Mouse (Mus musculus) liver, embryonic 15.5 days (tissue): ENCODE results near the gene Rbfox2. TPM values are rescaled to one million over a fixed set of nuclear protein-coding genes. Genes with fewer than 3 reads are reported as not detected.
A peak's percentile ranks its signal among the peaks of the same experiment; 100 is the strongest.

Experiments
- ATAC-seq: fragments of 200-750 bp; cut with Nextera tagmentation; 2 replicates; pipeline ENCODE4 v1.8.0; 2017; ENCODE audit warnings: moderate number of reproducible peaks, mild to moderate bottlenecking, moderate library complexity; ENCODE audit not compliant: insufficient read depth
- H3K27ac ChIP-seq: fragments of 300-500 bp; sonication (generic); replicated peaks from 2 replicates; pipeline ENCODE4 v1.5.1; 2015; ENCODE audit warnings: mild to moderate bottlenecking, inconsistent platforms
- H3K27me3 ChIP-seq: fragments of 300-500 bp; sonication (generic); 2 replicates; pipeline ENCODE4 v1.6.1; 2015; ENCODE audit warnings: mild to moderate bottlenecking, inconsistent platforms
- H3K36me3 ChIP-seq: fragments of 300-500 bp; sonication (generic); replicated peaks from 2 replicates; pipeline ENCODE4 v1.6.1; 2015; ENCODE audit warnings: moderate library complexity, mild to moderate bottlenecking, inconsistent platforms
- H3K4me1 ChIP-seq: fragments of 300-500 bp; sonication (generic); replicated peaks from 2 replicates; pipeline ENCODE4 v1.6.1; 2015; ENCODE audit warnings: inconsistent platforms
- H3K4me2 ChIP-seq: fragments of 300-500 bp; sonication (generic); 2 replicates; pipeline ENCODE4 v1.6.1; 2015; ENCODE audit warnings: moderate library complexity, mild to moderate bottlenecking, inconsistent platforms
- H3K4me3 ChIP-seq: fragments of 300-500 bp; sonication (generic); replicated peaks from 2 replicates; pipeline ENCODE4 v1.5.1; 2015; ENCODE audit warnings: mild to moderate bottlenecking, inconsistent platforms
- H3K9ac ChIP-seq: fragments of 300-500 bp; sonication (generic); 2 replicates; pipeline ENCODE4 v1.6.1; 2015; ENCODE audit warnings: moderate library complexity, mild to moderate bottlenecking, inconsistent platforms
- H3K9me3 ChIP-seq: fragments of 300-500 bp; sonication (generic); replicated peaks from 2 replicates; pipeline ENCODE4 v1.6.1; 2016; ENCODE audit warnings: inconsistent platforms
- WGBS: fragments of 180-500 bp; shearing (Covaris S2); methylation state at CpG from one replicate; pipeline ENCODE4 v1.1.7; 2015; ENCODE audit warnings: mixed read lengths; ENCODE audit not compliant: insufficient replicate concordance; 5-methylcytosine and 5-hydroxymethylcytosine counted together
- polyA plus RNA-seq: library from polyadenylated mRNA; unstranded; fragments of >200 nt; fragmentation: Nextera tagmentation; extraction: Ambion mirVana; gene quantifications from 2 replicates; pipeline ENCODE4 v1.2.1, GENCODE M21; 2015

Rbfox2 gene
- polyA plus RNA-seq, 1 experiment from 2014 or later = 9.8 TPM

DNA sequence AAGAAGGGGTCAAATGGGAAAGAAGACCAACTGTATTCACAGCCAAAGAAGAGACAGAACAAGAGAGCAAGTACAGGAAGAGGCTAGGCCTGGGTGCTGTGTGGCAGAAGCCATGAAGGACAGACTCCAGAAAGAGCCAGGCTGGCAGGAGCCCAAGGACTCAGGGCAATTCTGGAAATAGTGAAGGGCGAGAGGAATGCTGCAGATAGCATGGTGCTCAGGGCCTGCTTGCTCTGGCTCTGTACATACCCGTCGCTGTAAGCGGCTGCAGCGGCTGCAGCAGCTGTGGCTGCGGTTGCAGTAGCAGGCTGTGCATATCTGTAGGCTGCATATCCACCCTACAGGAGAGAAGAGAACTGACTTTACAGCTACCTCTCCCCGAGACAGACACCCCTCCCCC is 221.0 kb downstream of the Rbfox2 start:
- Histone ChIP-seq H3K9ac (no peak overlapping the region), H3K4me1 (no peaks in the 10 kb centered on the region), H3K27ac (no peak overlapping the region), H3K4me3 (no peak overlapping the region), H3K27me3 (no peaks in the 10 kb centered on the region), H3K9me3 (no peaks in the 10 kb centered on the region), H3K4me2 (no peak overlapping the region), H3K36me3 (0 out of 2 replicates have a peak, but pooled peaks cover 3% of the 10 kb centered on the region)
- ATAC-seq = no peak
- 69% methylated on average over 7 of the region's 7 CpGs for WGBS

- Histone ChIP-seq H3K9ac (no peak overlapping the region), H3K4me1 (no peaks in the 10 kb centered on the region; the same call in 1 of the 2 replicates), H3K4me2 (no peak overlapping the region), H3K36me3 (no peaks in the 10 kb centered on the region), H3K27ac (no peak overlapping the region), H3K4me3 (no peak overlapping the region), H3K9me3 (no peaks in the 10 kb centered on the region), H3K27me3 (no peaks in the 10 kb centered on the region)
- 68% methylated on average over 5 of the region's 5 CpGs for WGBS
- ATAC-seq = no peak
Measured at GRCm38 (mm10) chr15:77081454-77081853, 225.3 kb downstream of the Rbfox2 start.

DNA sequence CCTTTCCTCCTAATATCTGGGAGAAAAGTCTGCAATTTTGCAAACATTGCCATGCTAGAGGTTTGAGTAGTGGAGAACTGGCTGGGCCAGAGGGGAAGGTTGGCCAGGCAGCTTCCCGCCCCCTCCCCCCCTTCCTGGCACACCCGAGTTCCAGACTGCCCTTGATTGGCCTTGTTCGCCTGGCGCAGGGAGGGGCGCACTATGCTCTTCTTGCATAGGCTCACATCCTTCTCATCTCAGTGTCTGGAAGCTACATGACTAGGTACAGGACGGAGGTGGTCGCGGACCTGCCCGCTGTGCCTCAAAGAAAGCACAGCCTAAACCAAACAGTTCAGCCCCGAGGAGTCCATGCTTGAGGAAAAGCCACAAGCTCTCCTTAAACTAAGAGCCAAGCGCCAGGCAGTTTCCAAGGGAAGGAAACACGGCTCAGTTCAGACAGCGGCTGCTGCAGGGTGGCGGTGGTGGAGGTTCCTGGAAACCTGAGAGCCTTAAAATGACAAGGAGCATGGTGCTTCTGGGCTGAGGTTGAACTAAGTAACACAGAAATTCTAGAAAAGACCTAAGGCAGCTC is 226.0 kb downstream of the Rbfox2 start:
- ATAC-seq = no peak
- Histone ChIP-seq H3K27ac (no peak overlapping the region), H3K9ac (no peak overlapping the region), H3K9me3 (no peaks in the 10 kb centered on the region), H3K27me3 (no peaks in the 10 kb centered on the region), H3K4me1 (no peaks in the 10 kb centered on the region; the same call in 1 of the 2 replicates), H3K4me2 (no peak overlapping the region), H3K4me3 (no peak overlapping the region), H3K36me3 (no peaks in the 10 kb centered on the region)
- 68% methylated on average over 14 of the region's 14 CpGs for WGBS

- H3K27me3 ChIP-seq = no peaks in the 10 kb centered on the region
- 62% methylated on average over 11 of the region's 11 CpGs for WGBS
- no peaks in the 10 kb centered on the region for H3K36me3 ChIP-seq
- no peak for ATAC-seq
- no peaks in the 10 kb centered on the region; the same call in 1 of the 2 replicates for H3K4me1 ChIP-seq
- H3K4me2 ChIP-seq = no peak overlapping the region
- no peaks in the 10 kb centered on the region for H3K9me3 ChIP-seq
- no peak overlapping the region for H3K9ac ChIP-seq
- no peak overlapping the region for H3K4me3 ChIP-seq
- H3K27ac ChIP-seq = no peak overlapping the region
Measured at GRCm38 (mm10) chr15:77079890-77080361, 226.9 kb downstream of the Rbfox2 start.

GRCm38 (mm10) chr15:77079256-77079822 is 227.5 kb downstream of the Rbfox2 start:
- Histone ChIP-seq H3K27me3 (no peaks in the 10 kb centered on the region), H3K9ac (no peak overlapping the region), H3K4me2 (no peak overlapping the region), H3K4me1 (no peaks in the 10 kb centered on the region; the same call in 1 of the 2 replicates), H3K27ac (no peak overlapping the region), H3K4me3 (no peak overlapping the region), H3K36me3 (no peaks in the 10 kb centered on the region), H3K9me3 (no peaks in the 10 kb centered on the region)
- 64% methylated on average over 14 of the region's 14 CpGs for WGBS
- ATAC-seq = no peak

GRCm38 (mm10) chr15:77078786-77079185 is 228.0 kb downstream of the Rbfox2 start:
- Histone ChIP-seq H3K9me3 (no peaks in the 10 kb centered on the region), H3K4me2 (no peak overlapping the region), H3K4me3 (no peak overlapping the region), H3K4me1 (no peaks in the 10 kb centered on the region; the same call in 1 of the 2 replicates), H3K27ac (0 out of 2 replicates have a peak overlapping the region, but pooled peaks have one; percentile 14), H3K27me3 (no peaks in the 10 kb centered on the region), H3K36me3 (no peaks in the 10 kb centered on the region), H3K9ac (no peak overlapping the region)
- no peak for ATAC-seq
- 46% methylated on average over 3 of the region's 3 CpGs for WGBS

DNA sequence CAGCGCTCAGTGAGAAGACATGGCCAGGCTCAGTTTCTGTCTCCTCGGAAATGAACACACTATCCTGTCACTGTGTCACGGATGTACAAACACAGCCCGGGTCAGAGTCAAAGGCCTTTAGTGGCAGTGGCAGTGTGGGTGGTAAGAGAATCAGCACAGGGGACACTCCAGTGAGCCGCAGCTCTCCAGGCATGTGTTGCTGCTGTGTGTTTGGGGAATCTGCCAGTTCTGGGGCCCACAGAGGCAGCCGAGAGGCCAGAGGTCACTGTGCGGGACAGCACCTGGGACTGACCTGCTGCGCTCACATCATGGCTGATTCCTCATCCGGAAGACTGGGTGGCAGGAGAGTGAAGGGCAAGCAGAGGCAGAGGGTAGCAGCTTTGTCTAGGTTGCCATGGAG is 228.9 kb downstream of the Rbfox2 start:
- 61% methylated on average over 9 of the region's 9 CpGs for WGBS
- Histone ChIP-seq H3K9ac (no peak overlapping the region), H3K9me3 (no peaks in the 10 kb centered on the region), H3K36me3 (no peaks in the 10 kb centered on the region), H3K27ac (peak overlapping the region; percentile 15; the same call in 1 of the 2 replicates), H3K27me3 (no peaks in the 10 kb centered on the region), H3K4me1 (no peaks in the 10 kb centered on the region; the same call in 1 of the 2 replicates), H3K4me3 (no peak overlapping the region), H3K4me2 (no peak overlapping the region)
- peak; percentile 81 for ATAC-seq

DNA sequence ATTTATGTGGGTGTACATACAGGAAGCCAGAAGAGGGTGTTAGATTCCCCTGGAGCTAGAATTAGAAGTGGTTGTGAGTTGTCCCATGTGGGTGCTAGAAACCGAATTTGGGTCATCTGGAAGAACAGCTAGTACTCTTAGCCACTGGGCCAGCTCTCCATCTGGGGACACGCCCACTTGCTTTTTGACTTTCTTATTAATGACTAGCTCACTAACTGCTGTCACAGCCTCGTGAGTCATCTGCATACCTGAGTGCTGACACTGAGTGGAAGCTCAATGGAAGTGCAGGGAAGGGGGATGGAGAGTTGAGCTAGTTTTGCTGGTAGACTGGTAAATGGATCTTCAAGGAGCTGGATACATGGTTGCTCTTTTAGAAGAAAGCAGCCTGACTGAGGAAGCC is 230.3 kb downstream of the Rbfox2 start:
- Histone ChIP-seq H3K4me1 (peaks cover 11% of the 10 kb centered on the region), H3K4me2 (no peak overlapping the region), H3K27ac (no peak overlapping the region), H3K9ac (no peak overlapping the region), H3K4me3 (no peak overlapping the region), H3K36me3 (no peaks in the 10 kb centered on the region), H3K9me3 (no peaks in the 10 kb centered on the region), H3K27me3 (no peaks in the 10 kb centered on the region; the same call in 1 of the 2 replicates)
- 40% methylated on average over 3 of the region's 3 CpGs for WGBS
- no peak for ATAC-seq

DNA sequence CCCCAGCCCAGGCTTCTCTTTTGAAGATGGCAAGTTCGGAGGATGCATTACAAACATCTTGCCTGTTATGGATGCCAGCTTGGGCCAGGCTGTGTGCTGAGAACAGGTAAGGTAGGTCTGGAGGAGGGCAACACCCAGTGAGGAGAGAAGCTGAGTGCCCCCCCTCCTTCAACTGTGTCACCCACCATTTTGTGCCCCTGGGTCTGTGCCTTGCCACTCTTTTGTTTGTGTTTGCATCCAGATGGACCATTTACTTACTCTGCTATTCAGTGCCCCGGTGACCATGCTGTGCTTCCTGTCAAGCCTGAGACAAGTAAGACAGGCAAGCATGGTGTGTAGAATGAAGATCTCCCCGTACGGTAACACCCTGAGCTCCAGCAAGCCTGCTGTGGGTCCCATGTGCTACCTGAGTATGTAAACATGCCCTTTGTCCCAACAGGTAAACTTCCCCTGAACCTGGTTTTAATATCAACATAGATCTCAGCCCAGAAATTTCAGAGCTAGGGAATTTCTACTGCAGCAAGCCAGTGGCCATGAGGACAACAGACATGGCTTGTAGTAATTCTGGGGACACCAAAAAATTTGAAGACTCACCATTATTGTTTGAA is 234.1 kb downstream of the Rbfox2 start:
- 62% methylated on average over 4 of the region's 4 CpGs for WGBS
- Histone ChIP-seq H3K4me3 (no peak overlapping the region), H3K9ac (no peak overlapping the region), H3K9me3 (no peaks in the 10 kb centered on the region), H3K4me1 (peaks cover 14% of the 10 kb centered on the region), H3K27ac (0 out of 2 replicates have a peak overlapping the region, but pooled peaks have one; percentile 2), H3K4me2 (no peak overlapping the region), H3K36me3 (no peaks in the 10 kb centered on the region), H3K27me3 (no peaks in the 10 kb centered on the region; the same call in 1 of the 2 replicates)
- no peak for ATAC-seq

DNA sequence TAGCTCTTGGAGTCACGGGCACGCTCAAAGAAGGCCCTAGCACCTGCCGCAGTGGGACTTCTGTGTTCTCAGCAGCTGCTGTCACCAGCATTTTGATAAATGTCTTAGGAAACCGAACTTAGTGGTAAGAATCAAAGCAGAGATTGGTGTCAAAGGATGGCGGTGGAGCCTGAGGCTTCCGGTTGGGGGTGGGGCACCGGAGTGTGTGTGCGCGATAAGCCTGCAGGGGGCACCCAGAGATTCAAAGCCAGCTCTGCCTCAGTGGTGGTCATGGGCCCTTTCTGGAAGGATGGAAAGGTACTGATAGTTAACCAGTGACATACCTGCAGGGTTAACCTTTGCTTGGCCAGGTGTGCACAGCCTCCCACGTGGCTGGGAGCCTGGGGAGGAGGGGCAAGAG is 235.3 kb downstream of the Rbfox2 start:
- 4% methylated on average over 10 of the region's 10 CpGs for WGBS
- ATAC-seq = no peak
- H3K9me3 ChIP-seq = no peaks in the 10 kb centered on the region
- no peaks in the 10 kb centered on the region; the same call in 1 of the 2 replicates for H3K27me3 ChIP-seq
- H3K4me3 ChIP-seq = no peak overlapping the region
- H3K4me1 ChIP-seq = peaks cover 14% of the 10 kb centered on the region
- H3K9ac ChIP-seq = no peak overlapping the region
- H3K27ac ChIP-seq = no peak overlapping the region
- H3K4me2 ChIP-seq = 0 out of 2 replicates have a peak overlapping the region, but pooled peaks have one; percentile 2
- no peaks in the 10 kb centered on the region for H3K36me3 ChIP-seq

DNA sequence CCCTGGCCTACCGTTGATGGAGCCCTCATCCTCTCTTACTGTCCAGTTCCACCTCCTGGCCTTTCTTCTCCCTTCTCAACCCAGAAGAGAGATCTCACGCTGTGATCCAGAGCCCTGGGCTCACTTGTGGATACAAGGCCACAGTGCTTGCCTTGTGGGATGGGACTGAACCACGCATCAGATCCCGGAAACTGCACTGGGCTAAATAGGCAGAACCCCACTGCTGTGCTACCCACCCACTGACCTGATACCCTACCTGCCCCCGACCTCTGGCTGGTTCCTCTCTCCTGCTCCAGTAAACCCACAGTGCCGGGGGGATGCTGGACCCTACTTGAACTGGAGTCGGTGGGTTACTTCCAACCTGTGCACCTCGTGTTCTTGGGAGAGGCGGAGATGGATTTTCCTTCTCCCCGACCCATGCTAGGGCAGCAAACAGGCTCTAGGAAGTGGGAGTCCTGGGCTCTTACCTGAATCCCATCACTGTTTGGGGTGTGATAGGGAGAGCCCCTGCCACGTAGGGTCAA is 236.0 kb downstream of the Rbfox2 start:
- Histone ChIP-seq H3K4me1 (peaks cover 14% of the 10 kb centered on the region), H3K4me2 (no peak overlapping the region), H3K9ac (no peak overlapping the region), H3K4me3 (no peak overlapping the region), H3K9me3 (no peaks in the 10 kb centered on the region), H3K27me3 (no peaks in the 10 kb centered on the region; the same call in 1 of the 2 replicates), H3K27ac (no peak overlapping the region), H3K36me3 (no peaks in the 10 kb centered on the region)
- ATAC-seq = no peak
- 62% methylated on average over 11 of the region's 11 CpGs for WGBS
